ENCODE assay signal across 1 mouse cellular context in the genomic region with DNA sequence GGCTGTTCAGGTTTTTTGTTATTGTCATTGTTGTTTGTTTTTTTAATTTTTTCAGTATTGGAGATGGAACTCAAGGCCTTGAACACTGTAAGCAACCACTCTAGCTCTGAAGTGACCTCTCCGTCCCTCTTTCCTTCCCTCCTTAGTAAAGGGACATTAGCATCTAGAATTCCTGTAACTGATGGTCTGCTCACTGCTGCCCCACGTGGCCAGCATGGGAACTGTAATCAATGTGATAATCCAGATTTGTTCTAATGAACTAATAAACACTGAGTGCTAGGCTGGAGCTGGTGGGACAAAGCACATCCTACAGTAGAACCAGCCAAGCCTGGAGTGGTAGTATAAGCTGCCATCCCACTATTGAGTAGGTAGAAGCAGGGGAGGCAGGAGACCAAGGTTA.
TF ChIP-seq lines count a peak whose summit lies in the region.

No protein-coding gene starts in this region.

TF ChIP-seq in MEL, 35 proteins besides CTCF, POLR2A, EP300 and RAD21 (continued from another document):
- TF ChIP-seq POLR2AphosphoS2 (IDR thresholded peaks at IDR 0.05; ENCODE audit: low read length) (no peak), CHD2 (IDR thresholded peaks at IDR 0.05; ENCODE audit: low read length) (no peak; the same call in 1 of the 2 replicates), USF1 (IDR thresholded peaks at IDR 0.05; ENCODE audit: low read depth, low read length) (peak; percentile 85), ZC3H11A (IDR thresholded peaks at IDR 0.05; ENCODE audit: low read depth, low read length) (peak; percentile 35)
